Mouse (Mus musculus): Measurements from ENCODE around the gene Ankrd33b. TPM values are rescaled to one million over a fixed set of nuclear protein-coding genes. Genes with fewer than 3 reads are reported as not detected.

Gene Ankrd33b
- total RNA-seq, 2 experiments from 2014 or later, result 53.2 to 54.2 TPM

DNA sequence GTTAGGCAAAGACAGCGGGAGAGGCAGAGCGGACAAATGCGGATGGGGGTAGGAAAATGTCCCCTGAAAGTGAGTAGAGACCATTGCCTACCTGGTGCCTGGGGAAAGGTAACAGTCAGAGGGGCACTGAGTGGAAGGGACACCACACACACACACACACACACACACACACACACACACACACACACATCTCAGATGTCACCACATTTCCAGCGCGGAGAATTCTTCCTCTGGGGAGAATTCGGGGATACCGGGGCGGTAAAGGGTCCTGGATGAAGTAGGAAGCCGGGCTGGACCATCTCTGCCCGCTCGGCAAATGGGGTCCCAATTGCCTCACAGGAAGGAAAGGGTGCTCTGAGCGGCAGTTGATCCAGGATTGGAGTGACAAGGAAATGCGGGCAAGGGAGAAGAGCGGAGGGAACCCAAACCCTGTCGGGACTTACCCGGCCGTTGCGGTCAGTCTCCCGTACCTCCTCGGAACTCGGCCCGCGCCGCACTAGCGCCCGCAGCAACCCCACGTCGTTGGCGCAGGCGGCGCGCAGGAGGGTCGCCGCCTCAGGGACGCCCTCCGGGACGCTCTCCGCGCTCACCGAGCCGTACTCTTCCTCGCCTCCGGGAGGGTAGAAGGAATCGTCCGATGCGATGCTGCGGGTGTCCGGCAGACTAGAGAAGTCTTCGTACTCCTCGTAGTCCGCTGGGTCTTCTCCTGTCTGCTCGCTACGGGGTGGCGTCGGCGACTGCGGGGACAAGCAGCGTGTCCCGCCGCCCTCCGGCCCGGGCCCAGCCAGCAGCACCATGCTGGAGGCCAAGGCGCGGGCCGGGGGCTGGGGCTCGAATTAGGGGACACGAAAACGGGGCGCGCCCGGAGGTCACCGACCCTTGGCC is 688 bp downstream of the Ankrd33b start:
- DNase-seq, result peak; percentile 27 to 35

DNA sequence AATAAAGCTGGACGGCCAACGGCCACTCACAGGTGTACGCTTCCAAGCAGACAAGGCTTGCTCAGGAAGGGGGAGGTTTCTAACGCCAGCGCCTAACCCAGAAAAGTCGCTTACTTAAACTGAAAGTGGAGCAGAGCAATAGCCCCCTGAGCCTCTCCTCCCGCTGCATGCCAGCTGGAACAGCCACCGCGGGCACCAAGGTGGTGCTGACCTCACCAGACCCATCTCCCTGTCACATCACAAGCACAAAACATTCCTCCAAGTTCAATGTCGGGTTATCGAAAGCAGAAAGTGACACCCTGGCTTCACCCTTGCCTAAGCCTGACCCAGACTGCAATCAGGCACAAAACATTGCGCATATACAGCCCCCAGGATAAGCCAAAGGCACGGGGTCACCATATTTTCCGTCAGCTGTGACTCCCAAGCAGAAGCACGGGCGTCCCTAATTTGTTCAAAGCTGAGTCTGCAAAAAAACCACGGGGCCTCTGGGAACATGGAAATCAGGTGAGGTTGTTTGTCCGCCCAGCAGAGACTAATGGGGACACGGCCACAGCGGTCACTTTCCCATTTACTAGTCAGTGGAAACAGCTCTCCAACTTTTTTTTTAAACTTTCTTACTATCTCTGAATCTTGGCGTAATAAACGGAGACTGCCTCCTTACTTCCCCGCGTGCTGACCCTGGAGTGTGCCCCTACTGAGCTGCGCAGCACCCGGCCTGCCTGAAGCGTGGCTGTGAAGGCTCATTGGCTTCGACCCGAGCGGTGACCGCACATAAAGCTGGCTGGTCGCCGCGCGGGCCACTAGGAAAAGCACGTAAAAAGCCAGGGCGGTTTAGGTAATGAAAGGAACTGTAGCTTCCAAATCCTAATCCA is 1.6 kb downstream of the Ankrd33b start:
- DNase-seq, result no peak

DNA sequence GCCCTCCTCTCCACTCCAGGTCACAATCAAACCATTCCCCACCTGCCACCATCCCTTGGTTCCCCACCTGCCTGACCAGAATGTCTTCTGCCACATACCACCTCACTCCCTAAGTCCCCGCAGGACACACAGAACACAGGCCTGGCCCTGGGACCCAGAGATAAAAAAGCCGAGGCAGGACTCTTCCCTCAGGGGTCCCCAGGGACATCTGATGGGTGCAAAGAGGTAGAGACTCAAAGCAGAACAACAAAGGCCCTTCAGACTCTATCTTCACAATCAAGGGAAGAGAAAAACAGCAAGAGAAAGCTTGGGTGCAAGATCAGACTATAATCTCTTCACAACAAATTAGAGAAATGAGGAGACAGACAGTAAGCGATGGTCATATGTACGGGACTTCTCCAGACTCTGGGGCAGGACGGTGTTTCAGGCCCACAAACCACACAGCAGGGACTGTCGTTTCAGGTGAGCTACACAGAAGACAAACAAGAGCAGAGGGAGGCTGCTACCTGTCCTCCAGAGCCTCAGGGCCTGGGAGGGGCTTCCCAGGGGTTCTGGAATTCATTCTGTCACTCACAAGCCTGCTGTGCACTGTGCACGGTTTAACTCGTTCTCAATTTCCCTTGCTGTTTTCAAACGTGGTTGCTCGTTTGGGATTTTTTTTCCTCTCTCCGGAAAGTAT is 2.3 kb downstream of the Ankrd33b start:
- DNase-seq, result no peak

DNA sequence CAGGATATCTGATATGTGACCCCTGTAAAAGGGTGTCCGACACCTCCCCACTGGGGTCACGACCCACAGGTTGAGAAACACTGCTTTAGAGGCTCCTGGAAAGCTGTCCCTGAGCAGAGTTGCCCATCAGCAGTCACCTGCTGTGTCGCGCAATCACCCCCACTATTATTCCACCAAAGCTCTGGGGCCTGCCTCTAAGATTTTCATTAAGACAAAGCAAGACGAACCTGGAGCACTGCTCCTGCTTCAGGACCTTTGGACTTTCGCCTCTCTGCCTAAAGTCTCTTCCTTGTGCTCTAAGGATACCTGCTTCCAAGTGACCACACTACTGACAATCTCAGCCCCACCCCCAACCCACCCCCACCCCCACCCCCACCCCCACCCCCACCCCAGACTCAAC is 3.1 kb downstream of the Ankrd33b start:
- no peak for DNase-seq

DNA sequence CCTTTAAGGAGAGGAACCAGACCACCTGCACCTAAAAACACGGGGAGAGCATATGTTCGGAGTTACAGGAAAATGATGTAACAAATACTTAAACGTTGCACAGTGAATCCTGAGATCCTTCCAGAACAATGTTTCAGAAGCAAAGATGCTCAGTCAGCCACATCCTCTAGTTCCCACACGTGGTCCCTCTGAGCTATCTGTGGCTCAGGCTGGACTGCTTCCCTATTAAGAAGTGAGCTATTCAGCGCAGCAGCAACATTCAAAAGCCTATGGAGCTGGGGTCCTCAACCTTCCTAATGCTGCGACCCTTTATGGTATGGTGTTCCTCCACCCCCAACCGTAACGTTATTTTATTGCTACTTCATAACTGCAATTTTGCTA is 3.6 kb downstream of the Ankrd33b start:
- no peak for DNase-seq

DNA sequence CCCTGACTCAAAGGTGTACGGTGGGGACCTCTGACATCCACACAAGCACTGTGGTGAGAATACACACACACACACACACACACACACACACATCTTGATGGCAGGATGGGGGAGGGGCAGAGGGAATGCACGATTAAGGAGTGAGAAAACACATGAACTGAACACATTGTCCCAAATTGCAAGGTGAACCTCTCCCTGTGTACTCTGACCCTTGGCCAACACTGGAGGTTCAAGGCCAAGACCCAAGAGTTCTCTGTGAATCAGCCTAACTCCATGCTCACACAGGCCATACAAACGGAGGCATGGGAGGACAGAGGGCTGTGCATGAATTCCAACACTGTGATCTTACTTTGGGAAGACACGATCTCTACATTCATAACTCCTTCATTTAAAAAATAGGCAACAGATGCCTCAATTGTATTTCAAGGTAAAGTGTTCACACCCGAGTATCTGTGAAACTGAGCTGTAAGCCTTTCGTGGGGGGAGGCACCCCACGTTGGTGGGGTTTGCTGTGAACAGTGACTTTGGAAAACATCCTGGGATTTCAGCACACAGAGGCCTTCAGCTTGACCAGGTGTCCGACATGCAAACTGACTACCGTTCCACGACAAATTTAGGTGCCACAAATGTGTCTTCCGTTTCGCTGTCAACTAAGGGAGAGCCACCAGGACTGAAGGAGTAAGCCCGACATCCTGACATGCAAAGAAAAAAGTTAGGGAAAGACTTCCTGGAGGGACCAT is 4.1 kb downstream of the Ankrd33b start:
- no peak for DNase-seq

DNA sequence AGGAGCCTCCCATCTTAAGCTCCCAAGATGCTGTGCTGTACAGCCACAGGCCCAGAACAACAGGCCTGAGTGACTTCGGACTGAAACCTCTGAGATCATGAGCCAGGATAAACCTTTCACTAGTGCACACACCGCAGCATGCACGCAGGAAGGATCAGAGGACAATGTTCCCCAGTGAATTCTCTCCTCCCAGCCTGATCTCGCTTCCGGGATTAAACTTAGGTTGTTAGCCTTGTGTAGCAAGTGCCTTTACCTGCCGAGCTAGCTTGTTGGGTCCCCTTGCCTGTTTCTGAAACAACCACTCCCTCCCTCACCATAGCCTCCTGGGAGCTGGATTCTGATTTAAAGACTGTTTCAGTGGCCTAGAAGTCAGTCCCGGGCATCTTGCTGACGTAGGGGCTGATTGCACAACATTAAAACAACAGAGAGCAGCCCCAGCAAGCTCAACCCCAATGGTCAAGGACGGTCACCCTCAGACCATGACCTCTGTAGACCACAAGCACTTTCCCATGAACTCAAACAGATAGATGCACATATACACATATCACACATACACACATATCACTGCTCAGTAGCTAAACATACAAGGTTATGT is 6.2 kb downstream of the Ankrd33b start:
- no peak for DNase-seq

DNA sequence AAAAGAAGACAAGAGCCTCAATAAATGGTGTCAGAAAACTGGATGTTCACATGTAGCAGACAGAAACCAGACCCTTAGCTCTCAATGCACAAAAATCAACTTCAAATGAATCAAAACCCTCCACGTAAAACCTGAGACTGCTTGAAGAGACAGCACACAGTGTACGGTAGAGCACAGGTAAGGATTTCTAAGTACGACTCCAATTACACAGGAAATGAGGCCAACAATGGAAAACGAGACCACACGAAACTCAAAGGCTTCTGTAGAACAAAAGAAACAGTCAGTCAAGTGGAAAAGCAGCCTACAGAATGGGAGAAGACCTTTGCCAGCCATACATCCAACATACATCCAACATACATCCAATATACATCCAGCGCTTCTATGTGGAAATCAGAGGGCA is 6.9 kb downstream of the Ankrd33b start:
- DNase-seq, result no peak

DNA sequence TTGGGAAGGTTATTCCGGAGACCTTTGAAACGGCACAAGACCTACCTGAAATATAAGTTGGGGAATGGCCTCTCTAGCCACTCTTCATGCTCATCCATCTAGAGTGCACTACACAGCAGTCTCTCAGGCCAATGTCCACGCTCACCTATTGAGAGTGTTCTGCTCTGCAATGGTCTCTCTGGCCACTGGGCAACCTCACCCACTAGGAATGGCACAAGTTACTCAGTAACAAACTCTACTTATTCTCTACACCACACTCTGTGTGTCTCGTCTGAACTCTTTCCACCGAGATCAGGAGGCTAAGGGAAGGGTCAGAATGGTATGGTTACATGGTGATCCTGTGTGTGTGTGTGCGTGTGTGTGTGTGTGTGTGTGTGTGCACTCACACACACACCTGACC is 7.7 kb downstream of the Ankrd33b start:
- DNase-seq, result no peak

DNA sequence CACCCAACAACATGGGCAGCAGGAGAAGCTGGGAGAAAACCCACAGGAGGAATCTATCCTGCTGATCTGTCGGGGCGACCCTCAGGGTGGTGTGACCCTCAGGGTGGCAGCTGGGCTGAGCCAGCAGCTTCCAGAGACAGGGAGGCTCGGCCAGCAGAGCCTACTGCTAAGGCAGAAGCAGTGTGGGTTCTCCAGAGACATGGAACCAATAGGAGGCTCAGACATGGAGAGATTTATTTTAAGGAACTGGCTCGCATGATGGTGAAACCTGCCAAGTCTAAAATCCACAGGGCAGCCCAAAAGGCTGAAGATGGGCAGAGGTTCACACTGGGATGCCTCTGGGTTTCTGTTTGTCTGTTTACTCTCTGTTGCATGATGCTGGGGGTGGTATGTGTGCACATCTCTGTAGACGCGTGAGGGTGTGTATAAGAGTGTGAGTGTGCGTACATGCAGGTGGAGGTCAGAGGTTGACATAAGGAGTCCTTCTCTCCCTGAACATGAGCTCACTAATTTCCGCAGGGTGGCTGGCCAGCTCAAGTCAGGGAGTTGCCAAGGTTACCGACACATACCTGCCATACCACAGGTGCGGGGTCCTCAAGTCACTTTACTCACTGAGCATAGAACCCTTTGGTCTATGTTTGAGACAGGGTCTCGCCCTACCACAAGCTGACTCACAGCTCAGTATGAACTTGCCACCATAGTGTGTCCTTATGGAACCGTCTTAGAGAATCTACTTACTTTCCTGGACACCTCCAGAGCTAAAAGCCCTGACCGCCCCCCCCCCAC is 14.8 kb downstream of the Ankrd33b start:
- DNase-seq, result no peak

DNA sequence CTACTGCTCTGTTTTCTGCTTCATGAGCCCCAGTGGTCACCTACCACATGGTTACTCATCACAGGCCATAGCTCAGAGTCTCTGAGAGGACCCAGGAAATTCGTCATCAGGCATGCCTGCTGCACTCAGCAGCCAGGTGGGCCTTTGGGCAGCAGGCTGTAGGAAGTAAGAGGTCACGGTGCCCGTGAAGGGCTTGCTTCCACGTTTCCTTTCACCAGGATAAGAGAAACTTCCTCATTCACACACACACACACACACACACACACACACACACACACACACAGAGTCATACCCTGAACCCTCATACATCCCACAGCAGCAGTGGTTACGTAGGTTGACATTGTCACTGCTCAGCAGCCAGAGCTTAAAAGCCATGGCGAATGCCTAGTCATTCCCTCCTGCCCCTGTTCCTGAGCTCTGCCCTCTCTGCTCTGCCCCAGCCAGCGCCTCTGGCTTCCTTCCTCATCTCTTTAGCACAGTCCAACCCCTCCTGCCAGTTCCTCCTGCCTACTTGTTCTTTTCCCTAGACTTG is 17.6 kb downstream of the Ankrd33b start:
- DNase-seq, result no peak

DNA sequence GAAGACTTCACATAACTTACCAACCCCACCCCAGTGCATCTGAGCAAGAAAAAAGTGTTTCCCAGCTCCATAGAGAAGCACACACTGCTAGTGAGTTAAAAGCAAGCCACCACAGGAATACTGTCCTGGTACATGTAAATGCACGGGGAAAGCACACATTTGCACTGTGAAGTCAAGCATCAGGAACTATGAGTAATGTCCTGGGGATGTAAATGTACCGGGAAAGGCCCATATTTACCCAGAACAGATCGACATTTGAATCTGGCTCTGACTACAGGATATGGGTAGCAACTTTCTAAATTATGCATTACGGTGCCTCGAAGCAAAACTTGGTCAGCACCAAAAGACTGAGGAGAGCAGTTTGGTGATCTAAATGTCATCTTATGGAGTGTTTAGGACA is 18.5 kb downstream of the Ankrd33b start:
- no peak for DNase-seq

DNA sequence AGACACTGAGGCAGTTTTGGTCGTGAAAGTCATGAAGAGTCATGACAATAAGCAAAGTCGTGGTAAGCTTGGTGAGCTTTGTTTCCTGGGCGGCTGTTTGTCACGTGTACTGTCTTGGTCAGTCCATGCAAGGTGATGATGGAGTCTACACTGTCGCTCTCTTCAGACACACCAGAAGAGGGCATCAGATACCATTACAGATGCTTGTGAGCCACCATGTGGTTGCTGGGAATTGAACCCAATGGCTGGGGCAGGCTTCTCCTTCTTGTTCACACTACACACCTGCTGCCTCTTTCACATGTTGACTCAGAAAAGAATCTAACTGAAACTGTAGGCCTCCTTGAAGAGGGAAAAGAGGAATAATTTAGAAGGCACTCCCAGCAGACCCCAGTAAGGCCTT is 19.3 kb downstream of the Ankrd33b start:
- DNase-seq, result no peak

DNA sequence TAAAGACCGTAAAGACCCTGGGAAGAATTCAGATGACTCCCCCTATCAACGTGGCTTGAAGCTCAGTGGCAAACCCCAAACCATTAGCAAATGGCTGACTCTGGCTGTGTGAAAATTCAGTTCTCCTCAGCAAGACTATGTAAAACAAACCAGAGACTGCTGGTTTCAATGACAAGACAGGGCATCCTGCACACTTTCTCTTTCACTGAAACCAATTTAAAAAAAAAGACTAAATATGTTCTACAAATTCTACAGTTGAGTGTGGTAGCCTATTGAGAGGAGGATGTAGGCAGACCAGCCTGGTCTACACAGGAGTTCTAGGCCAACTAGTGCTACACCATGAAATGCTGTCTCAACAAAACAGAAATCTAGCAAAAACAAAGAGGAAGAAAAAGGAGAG is 21.0 kb downstream of the Ankrd33b start:
- DNase-seq, result no peak

DNA sequence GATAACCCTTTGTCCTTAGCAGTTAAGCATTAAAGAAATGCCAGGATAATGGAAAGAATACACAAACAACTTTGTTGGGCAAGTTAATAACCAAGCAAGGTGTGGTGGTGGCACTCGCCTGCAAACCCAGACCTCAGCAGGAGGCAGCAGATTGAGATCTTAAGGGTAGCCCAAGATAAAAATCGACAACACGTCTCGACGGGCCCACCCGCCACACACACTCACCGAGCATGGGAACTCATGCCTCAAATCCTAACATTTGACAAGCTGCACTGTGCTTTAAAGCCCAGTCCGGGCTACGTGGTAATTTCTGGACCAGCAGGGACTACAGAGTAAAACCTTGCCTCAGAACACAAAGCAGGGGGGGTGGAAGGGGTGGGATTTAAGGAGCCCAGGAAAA is 22.2 kb downstream of the Ankrd33b start:
- no peak for DNase-seq

DNA sequence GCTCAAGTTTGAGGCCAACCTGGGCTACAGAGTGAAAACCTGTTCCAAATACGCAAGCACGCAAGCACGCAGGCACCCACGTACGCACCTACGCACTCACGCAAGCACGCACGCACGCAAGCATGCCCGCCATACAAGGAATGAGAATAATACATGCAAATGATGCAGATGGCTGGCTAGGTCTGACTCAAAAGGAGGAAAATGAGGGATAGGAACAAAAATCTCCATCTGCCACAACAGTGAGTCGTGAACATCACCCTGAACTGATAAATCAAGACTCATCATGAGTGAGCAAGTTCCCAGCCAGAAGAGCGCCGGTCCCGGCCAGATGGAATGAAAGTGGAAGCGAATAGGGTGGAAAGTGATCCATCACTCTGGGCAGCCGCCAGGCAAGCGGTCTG is 22.7 kb downstream of the Ankrd33b start:
- DNase-seq, result peak; percentile 64 to 72

DNA sequence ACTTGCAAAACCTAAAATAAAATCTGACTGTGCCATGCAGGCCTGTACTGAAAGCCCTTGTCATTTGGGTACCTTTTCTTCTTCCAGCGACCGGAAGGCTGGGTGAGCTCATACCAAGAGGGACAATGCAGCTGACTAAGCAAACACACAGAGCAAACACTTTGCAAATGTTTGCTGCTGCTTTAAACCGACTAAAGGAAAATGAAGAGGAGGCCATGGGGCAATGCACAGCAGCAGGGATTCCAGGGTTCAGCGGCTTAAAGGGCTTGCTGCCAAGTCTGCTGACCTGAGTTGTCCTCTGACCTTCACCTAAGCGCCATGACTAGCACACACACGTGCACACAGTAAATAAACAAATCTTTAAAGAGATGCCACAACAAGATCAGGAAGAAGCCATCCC is 23.9 kb downstream of the Ankrd33b start:
- no peak for DNase-seq

DNA sequence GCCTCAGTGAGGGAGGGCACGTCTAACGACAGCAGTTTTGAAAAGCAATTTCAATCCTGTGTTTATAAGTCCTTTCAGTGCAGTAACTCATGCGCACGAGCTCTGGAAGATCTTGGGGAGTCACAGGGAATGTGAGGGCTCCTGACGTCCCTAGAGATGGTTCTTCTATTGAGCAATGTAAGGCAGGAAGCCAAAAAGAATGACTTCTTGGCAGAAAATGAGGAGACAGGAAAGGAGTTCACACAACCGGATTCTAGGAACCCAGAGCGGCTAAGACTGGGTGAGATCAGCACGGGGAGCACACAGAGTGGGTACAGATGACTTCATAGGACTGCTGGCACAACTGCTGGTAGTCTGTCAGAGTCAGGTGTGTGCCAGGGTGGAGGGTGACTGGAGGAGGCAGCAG is 25.0 kb downstream of the Ankrd33b start:
- no peak for DNase-seq

DNA sequence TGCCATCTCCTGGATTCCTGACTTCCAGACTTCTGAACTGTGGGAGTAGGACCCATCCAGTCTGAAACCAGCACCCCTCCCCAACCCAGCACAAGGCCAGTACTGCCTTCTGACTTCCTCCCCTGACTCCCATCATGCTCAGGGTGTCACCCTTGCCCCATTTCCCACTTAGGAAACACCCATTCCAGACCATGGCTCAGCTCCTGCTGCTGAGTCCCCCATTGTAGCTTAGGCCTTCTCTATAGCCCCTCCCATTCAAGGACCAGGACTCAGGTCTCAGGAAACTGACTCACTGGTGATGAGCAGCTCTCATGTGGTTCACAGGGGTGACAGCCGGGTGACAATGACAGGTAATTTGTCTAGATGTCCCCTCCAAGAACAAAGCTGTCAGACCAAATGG is 25.5 kb downstream of the Ankrd33b start:
- no peak for DNase-seq

DNA sequence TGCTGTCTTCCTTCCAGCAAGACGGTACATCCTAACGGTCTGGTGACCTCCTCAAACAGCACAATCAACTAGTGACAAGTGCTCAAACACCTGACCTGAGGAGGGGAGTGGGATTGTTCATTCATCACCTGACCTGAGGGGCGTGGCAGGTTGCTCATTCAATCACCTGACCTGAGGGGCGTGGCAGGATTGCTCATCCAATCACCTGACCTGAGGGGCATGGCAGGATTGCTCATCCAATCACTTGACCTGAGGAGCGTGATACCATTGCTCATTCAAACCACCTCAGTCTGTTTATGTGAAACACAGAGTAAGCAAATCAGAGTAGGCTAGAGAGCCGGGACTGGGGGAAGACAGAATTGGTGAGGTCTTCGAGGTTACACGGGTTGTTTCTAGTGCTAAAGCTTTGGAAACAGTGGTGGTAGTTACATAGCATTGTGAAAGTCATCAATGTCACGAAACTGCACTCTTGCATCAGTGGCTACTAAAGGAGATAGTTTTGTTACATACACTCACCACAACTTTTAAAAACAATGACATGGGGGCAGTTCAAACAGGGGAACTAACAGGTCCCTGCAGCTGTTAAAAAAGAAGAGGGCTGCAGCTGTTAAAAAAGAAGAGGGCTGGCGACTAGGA is 28.8 kb downstream of the Ankrd33b start:
- DNase-seq, result no peak
